Mouse (Mus musculus) cortical plate, adult 2 months (tissue): Measurements from ENCODE around the gene Evi5.

Experiments
- CTCF ChIP-seq: fragments of 200-500 bp; IDR thresholded peaks from 2 replicates; pipeline ENCODE4 v1.5.1; 2011; ENCODE audit warnings: mild to moderate bottlenecking, control low read depth, low read length; ENCODE audit not compliant: insufficient read depth; ENCODE audit errors: extremely low read depth
- POLR2A ChIP-seq: fragments of 200-500 bp; IDR thresholded peaks from 2 replicates; pipeline ENCODE4 v1.6.1; 2011; ENCODE audit warnings: mild to moderate bottlenecking, low read length, control low read depth; ENCODE audit not compliant: insufficient read depth; ENCODE audit errors: extremely low read depth

- TF ChIP-seq CTCF (no peak), POLR2A (no peak)
Observed at GRCm38 (mm10) chr5:107721638-107722011, 153.3 kb downstream of the Evi5 start.
